Mouse (Mus musculus): ENCODE data around the gene Slc13a2. TPM values are rescaled to one million over a fixed set of nuclear protein-coding genes. Genes with fewer than 3 reads are reported as not detected.

Gene Slc13a2
- polyA plus RNA-seq, 1 experiment from 2014 or later, result 4.6 TPM

DNA sequence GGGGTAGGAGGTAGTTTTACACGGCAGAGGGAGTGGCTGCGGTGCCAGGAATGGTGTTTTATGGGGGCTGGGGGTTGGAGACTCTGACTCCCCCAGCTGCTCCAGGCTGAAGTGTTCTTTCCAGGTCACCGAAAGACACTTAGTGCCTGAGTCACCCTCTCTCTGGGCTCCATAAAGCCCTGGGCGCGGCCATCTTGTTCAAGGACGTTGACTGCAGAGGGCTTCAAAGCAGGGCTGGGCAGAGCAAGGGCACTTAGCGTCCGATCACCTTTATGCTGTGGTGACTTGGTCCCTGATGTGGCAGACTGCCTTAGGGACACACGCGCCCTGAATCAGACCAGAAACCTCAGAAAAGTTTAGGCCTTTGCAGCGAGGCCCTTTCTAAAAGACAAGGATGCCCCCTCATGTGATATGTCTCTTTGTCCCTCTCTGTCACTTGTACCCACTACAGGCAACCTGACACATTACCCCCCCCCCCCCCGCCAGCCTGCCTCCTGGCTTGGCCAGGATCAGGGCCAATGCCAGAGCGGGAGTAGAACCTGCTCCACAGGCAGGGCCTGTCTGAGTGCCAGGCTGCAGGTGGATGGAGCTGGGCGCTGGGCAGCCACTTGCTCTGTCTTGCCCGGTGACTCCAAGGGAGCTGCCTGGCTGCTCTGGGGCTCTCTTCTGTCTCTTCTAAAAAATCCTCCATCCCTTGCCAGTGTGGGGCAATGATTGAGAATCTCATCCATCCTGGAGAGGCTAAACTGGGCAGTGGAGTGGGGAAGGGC is 54.4 kb downstream of the Slc13a2 start:
- Histone ChIP-seq H3K4me3 (ENCODE audit: low read length) (no peak overlapping the region), H3K36me3 (ENCODE audit: control insufficient read depth, insufficient read depth, low read length) (no peaks in the 10 kb centered on the region), H3K27ac (ENCODE audit: low read length) (no peak overlapping the region), H3K4me1 (ENCODE audit: control insufficient read depth, insufficient read depth, low read length) (peaks cover 39% of the 10 kb centered on the region), H3K4me2 (ENCODE audit: low read depth, low read length) (no peak overlapping the region), H3K9ac (ENCODE audit: low read depth, low read length) (no peak overlapping the region), H3K9me3 (ENCODE audit: control insufficient read depth, low read length) (no peaks in the 10 kb centered on the region), H3K27me3 (replicated peaks; ENCODE audit: control insufficient read depth, insufficient read depth, low read length) (no peaks in the 10 kb centered on the region)
- WGBS, result 71% methylated on average over 15 of the region's 15 CpGs
- ATAC-seq, result no peak

DNA sequence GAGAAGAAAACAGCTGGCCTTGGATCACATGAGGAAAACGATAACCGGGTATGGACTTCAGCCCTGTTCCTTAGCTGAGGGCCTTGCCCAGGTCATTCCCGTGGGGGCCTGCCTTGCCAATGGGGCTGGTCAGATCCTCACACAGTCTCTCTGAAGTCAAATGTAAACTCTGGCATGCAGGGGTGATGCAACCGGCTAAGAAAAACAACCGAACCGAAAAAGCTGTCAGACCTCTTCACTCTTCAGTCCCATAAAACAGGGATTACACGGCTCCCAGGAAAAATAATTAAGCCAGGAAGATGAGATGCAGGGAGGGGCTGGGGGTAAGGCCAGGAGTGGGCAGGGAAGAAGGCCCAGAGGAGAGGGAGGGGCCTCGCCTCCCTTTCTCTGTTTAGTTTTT is 57.9 kb downstream of the Slc13a2 start:
- no peaks in the 10 kb centered on the region for H3K9me3 ChIP-seq (ENCODE audit: control insufficient read depth, low read length)
- H3K27ac ChIP-seq (ENCODE audit: low read length), result peak overlapping the region; percentile 68
- 0 out of 2 replicates have a peak overlapping the region, but pooled peaks have one; percentile 11 for H3K4me2 ChIP-seq (ENCODE audit: low read depth, low read length)
- H3K4me1 ChIP-seq (ENCODE audit: control insufficient read depth, insufficient read depth, low read length), result peaks cover 24% of the 10 kb centered on the region
- no peak overlapping the region for H3K4me3 ChIP-seq (ENCODE audit: low read length)
- WGBS, result 23% methylated on average over 8 of the region's 8 CpGs
- ATAC-seq, result peak; percentile 74
- H3K27me3 ChIP-seq (replicated peaks; ENCODE audit: control insufficient read depth, insufficient read depth, low read length), result no peaks in the 10 kb centered on the region
- no peaks in the 10 kb centered on the region for H3K36me3 ChIP-seq (ENCODE audit: control insufficient read depth, insufficient read depth, low read length)
- H3K9ac ChIP-seq (ENCODE audit: low read depth, low read length), result peak overlapping the region; percentile 21; the same call in 1 of the 2 replicates

DNA sequence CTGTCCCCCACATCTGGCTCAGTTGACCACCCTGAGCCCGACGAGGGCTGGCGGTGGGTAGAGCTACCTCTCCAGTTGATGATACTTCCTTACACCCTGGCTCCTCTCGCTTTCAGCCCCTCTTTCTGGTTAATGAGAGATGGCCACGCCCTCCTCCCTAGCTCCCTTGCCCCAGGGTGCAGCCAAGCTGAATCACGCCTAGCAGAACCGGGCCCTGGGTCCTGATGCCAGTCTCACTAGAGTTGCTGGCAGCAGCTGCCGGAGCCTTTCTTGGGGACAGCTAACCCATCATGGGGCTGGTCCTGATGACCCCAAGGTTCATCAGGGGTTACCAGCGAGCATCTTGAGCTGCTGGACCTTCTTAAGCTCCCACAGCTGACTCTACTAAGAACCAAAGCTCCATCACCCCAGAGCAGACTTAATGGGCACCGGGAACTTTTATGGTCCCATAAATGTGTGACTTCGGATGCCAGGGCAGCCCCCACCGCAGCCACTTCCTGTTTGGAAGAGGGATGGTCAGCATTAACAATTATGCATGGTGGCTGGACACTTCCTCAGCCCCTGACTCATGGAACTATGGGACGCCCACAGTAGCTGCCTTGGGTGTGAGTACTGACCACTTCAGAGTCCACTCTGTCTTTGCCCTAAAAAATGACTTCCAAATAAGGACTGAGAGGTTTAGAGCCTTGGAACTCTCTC is 58.6 kb downstream of the Slc13a2 start:
- WGBS, result 61% methylated on average over 13 of the region's 13 CpGs
- no peak overlapping the region for H3K4me2 ChIP-seq (ENCODE audit: low read depth, low read length)
- no peaks in the 10 kb centered on the region for H3K9me3 ChIP-seq (ENCODE audit: control insufficient read depth, low read length)
- H3K27ac ChIP-seq (ENCODE audit: low read length), result peak overlapping the region; percentile 68
- ATAC-seq, result no peak
- peaks cover 23% of the 10 kb centered on the region for H3K4me1 ChIP-seq (ENCODE audit: control insufficient read depth, insufficient read depth, low read length)
- H3K9ac ChIP-seq (ENCODE audit: low read depth, low read length), result no peak overlapping the region
- H3K36me3 ChIP-seq (ENCODE audit: control insufficient read depth, insufficient read depth, low read length), result no peaks in the 10 kb centered on the region
- H3K4me3 ChIP-seq (ENCODE audit: low read length), result no peak overlapping the region
- no peaks in the 10 kb centered on the region for H3K27me3 ChIP-seq (replicated peaks; ENCODE audit: control insufficient read depth, insufficient read depth, low read length)

DNA sequence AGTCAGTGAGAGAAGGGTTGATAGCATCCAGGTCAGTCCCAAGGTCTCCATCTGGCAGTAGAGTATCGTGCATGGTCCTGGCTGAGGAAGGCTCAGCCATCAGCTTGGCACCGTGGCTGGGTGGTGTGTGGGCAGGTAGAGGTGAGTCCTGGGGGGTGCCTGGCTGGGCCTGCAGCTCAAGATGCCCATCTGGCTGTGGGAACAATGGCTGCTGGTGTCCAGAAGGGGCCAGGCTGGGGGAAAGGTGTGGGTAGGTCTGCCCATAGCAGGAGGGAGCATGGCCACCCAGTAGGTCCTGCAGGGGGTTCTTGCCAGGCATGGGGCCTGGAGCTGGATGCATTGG is 61.3 kb downstream of the Slc13a2 start:
- Histone ChIP-seq H3K9me3 (ENCODE audit: control insufficient read depth, low read length) (no peaks in the 10 kb centered on the region), H3K36me3 (ENCODE audit: control insufficient read depth, insufficient read depth, low read length) (no peaks in the 10 kb centered on the region), H3K4me1 (ENCODE audit: control insufficient read depth, insufficient read depth, low read length) (peaks cover 18% of the 10 kb centered on the region), H3K27me3 (replicated peaks; ENCODE audit: control insufficient read depth, insufficient read depth, low read length) (no peaks in the 10 kb centered on the region), H3K9ac (ENCODE audit: low read depth, low read length) (peak overlapping the region; percentile 12; the same call in 1 of the 2 replicates), H3K4me2 (ENCODE audit: low read depth, low read length) (no peak overlapping the region), H3K27ac (ENCODE audit: low read length) (no peak overlapping the region), H3K4me3 (ENCODE audit: low read length) (no peak overlapping the region)
- 51% methylated on average over 2 of the region's 2 CpGs for WGBS
- ATAC-seq, result no peak

DNA sequence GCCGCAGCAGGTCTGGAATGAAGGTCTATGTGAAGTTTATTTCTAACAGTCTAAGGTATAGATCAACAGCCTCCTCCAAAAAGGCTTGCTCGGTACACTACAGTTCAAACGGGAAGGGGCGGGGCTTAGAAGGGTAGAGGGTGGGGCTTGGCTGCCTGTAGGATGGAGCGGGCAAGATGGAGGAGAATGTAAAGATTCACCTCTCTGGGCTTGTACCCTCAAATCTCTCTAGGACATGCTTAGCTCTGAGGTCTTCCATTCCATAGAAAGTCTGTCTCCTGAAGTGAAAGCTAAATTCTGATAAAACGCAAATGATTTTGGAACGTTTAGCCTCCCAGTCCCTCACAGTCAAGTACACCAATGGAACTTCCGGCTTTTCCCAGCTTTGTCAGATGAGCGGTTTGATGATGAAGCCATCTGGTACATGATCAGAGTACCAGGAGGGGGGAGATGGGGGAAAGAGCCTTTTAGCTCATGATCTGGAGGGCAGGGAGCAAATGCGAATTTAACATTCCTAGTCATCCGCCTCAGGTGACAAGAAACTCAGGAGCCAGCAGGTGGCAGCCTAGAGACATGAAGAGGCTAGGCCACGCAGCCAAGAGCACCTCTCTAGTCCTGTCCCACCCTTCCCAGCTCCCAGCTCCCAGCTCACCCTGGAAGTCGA is 61.8 kb downstream of the Slc13a2 start:
- no peaks in the 10 kb centered on the region for H3K27me3 ChIP-seq (replicated peaks; ENCODE audit: control insufficient read depth, insufficient read depth, low read length)
- peak; percentile 51 for ATAC-seq
- WGBS, result 12% methylated on average over 13 of the region's 13 CpGs
- no peaks in the 10 kb centered on the region for H3K36me3 ChIP-seq (ENCODE audit: control insufficient read depth, insufficient read depth, low read length)
- H3K27ac ChIP-seq (ENCODE audit: low read length), result no peak overlapping the region
- peak overlapping the region; percentile 53 for H3K4me2 ChIP-seq (ENCODE audit: low read depth, low read length)
- peak overlapping the region; percentile 46; the same call in 1 of the 2 replicates for H3K9ac ChIP-seq (ENCODE audit: low read depth, low read length)
- H3K9me3 ChIP-seq (ENCODE audit: control insufficient read depth, low read length), result no peaks in the 10 kb centered on the region
- H3K4me3 ChIP-seq (ENCODE audit: low read length), result peak overlapping the region; percentile 40
- peaks cover 18% of the 10 kb centered on the region for H3K4me1 ChIP-seq (ENCODE audit: control insufficient read depth, insufficient read depth, low read length)

DNA sequence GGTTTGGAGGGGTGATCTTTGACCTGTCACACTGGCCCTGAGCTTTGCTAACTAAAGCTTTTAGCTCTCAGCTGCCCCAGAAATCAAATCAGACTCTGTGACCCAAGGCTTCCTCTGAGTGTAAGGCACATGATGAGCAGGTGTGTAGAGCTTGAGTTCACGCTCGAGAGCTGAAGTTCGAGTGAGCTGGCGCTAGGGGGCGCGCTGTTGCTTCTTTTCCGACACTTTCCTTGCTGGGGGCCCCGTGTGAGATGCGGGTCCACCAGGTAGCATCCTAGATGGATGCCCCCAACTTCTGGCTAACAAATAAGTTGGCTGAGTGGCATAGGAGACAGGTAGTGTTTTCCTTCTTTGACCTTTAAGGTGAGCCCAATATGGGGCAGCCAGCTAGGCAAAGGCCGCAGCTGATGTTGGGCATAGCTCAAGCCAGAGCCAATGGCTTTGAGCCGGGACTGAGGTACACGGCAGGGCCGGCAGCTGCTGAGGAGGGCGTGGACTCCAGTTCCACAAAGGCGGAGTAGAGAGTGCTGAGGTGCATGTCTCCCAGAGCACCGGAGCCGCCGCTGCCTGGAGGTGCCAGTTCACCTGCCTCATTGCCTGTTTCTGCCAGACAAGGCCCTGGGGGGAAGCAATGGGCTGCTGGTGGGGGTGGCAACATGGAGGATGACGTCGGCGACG is 63.5 kb downstream of the Slc13a2 start:
- no peaks in the 10 kb centered on the region for H3K9me3 ChIP-seq (ENCODE audit: control insufficient read depth, low read length)
- no peak overlapping the region for H3K27ac ChIP-seq (ENCODE audit: low read length)
- no peaks in the 10 kb centered on the region for H3K36me3 ChIP-seq (ENCODE audit: control insufficient read depth, insufficient read depth, low read length)
- ATAC-seq, result peak; percentile 26; the same call in 1 of the 2 replicates
- no peaks in the 10 kb centered on the region for H3K27me3 ChIP-seq (replicated peaks; ENCODE audit: control insufficient read depth, insufficient read depth, low read length)
- H3K9ac ChIP-seq (ENCODE audit: low read depth, low read length), result no peak overlapping the region
- no peak overlapping the region for H3K4me3 ChIP-seq (ENCODE audit: low read length)
- WGBS, result 16% methylated on average over 22 of the region's 22 CpGs
- H3K4me1 ChIP-seq (ENCODE audit: control insufficient read depth, insufficient read depth, low read length), result peaks cover 4% of the 10 kb centered on the region
- no peak overlapping the region for H3K4me2 ChIP-seq (ENCODE audit: low read depth, low read length)

DNA sequence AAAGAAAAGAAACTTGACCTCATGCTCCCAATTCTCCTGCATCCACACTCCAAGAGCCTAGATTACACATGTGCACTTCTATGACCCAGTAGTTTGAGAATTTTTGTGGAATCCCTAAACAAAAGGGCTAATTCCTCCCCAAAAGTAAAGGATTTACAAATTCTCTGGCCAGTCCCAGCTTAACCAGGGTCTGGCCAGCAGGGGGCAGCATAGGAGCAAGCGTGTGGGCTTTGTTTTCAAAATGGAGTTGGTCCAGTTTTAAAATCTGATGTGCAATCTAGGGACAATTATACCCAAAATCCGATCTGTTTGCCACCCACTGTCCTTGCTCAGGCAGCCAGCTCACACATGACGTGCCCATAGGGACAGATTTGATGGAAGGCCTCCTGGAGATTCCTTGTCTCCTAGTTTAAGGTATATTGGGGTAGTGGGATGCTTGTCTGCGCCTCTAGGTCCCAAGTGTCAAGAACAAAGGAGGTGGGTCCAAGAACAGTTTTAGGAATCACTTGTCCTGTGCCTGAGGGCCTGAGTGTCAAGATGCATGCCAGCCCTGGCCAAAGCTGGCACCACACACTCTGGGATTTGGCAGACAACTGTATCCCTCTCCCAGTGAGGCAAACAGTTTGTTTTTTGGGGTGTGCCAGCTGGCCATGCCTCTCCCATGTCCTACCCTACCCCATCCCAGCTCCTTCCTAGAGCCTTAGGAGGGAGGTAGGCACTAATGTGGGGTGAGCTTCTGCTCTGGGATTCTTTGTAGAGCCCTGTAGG is 66.4 kb downstream of the Slc13a2 start:
- WGBS, result 37% methylated on average over 4 of the region's 4 CpGs
- no peak overlapping the region for H3K27ac ChIP-seq (ENCODE audit: low read length)
- no peaks in the 10 kb centered on the region for H3K36me3 ChIP-seq (ENCODE audit: control insufficient read depth, insufficient read depth, low read length)
- H3K4me1 ChIP-seq (ENCODE audit: control insufficient read depth, insufficient read depth, low read length), result no peaks in the 10 kb centered on the region
- H3K9ac ChIP-seq (ENCODE audit: low read depth, low read length), result no peak overlapping the region
- no peaks in the 10 kb centered on the region for H3K27me3 ChIP-seq (replicated peaks; ENCODE audit: control insufficient read depth, insufficient read depth, low read length)
- H3K9me3 ChIP-seq (ENCODE audit: control insufficient read depth, low read length), result no peaks in the 10 kb centered on the region
- no peak overlapping the region for H3K4me3 ChIP-seq (ENCODE audit: low read length)
- H3K4me2 ChIP-seq (ENCODE audit: low read depth, low read length), result no peak overlapping the region
- no peak for ATAC-seq

DNA sequence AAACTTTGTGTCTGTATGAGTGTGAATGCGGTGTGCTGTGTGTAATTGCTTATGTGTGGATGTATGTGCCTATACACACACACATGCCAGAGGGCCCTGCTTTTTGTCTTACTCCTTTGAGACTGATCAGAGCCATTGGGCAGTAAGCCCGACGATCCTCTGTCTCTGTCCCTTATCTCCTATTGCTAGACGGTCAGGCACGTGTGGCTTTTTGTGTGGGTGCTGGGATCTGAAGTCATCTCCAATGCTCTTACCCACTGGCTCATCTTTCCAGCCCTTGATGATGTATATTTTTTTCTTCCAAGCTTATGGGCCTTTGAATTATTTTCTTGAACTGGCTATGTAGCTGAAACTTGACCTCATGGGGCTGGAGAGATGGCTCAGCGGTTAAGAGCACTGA is 67.1 kb downstream of the Slc13a2 start:
- no peak overlapping the region for H3K4me2 ChIP-seq (ENCODE audit: low read depth, low read length)
- no peak for ATAC-seq
- H3K27me3 ChIP-seq (replicated peaks; ENCODE audit: control insufficient read depth, insufficient read depth, low read length), result no peaks in the 10 kb centered on the region
- no peak overlapping the region for H3K9ac ChIP-seq (ENCODE audit: low read depth, low read length)
- no peaks in the 10 kb centered on the region for H3K36me3 ChIP-seq (ENCODE audit: control insufficient read depth, insufficient read depth, low read length)
- H3K4me3 ChIP-seq (ENCODE audit: low read length), result no peak overlapping the region
- no peak overlapping the region for H3K27ac ChIP-seq (ENCODE audit: low read length)
- peaks cover 3% of the 10 kb centered on the region for H3K4me1 ChIP-seq (ENCODE audit: control insufficient read depth, insufficient read depth, low read length)
- 82% methylated on average over 6 of the region's 6 CpGs for WGBS
- no peaks in the 10 kb centered on the region for H3K9me3 ChIP-seq (ENCODE audit: control insufficient read depth, low read length)

All from intestine, embryonic 16.5 days (tissue).